Mouse (Mus musculus): ENCODE data around the gene Shisa3. TPM values are rescaled to one million over a fixed set of nuclear protein-coding genes. Genes with fewer than 3 reads are reported as not detected.

Gene Shisa3
- polyA plus RNA-seq, 1 experiment from 2014 or later: 6.6 TPM

GRCm38 (mm10) chr5:67608674-67609519 is 1.2 kb downstream of the Shisa3 start:
- H3K9ac ChIP-seq (ENCODE audit: low read depth, low read length): peak overlapping the region; percentile 41; the same call in 1 of the 2 replicates
- no peak for ATAC-seq
- no peaks in the 10 kb centered on the region for H3K9me3 ChIP-seq (ENCODE audit: control insufficient read depth)
- TF ChIP-seq CTCF (IDR thresholded peaks at IDR 0.05; ENCODE audit: low read depth): no peak
- 11% methylated on average over 31 of the region's 31 CpGs for WGBS
- peak overlapping the region; percentile 82 for H3K4me2 ChIP-seq (replicated peaks; ENCODE audit: low read depth)
- H3K36me3 ChIP-seq (ENCODE audit: control insufficient read depth, insufficient read depth): no peaks in the 10 kb centered on the region
- H3K4me1 ChIP-seq (replicated peaks; ENCODE audit: control insufficient read depth, insufficient read depth, low read length): 0 out of 2 replicates have a peak, but pooled peaks cover 3% of the 10 kb centered on the region
- H3K27ac ChIP-seq (ENCODE audit: low read depth, low read length): no peak overlapping the region; the same call in 1 of the 2 replicates
- H3K4me3 ChIP-seq (ENCODE audit: low read depth, low read length): peak overlapping the region; percentile 53
- H3K27me3 ChIP-seq (replicated peaks; ENCODE audit: control insufficient read depth, insufficient read depth, low read length): peaks cover 60% of the 10 kb centered on the region

GRCm38 (mm10) chr5:67609520-67609837 is 1.8 kb downstream of the Shisa3 start:
- TF ChIP-seq CTCF (IDR thresholded peaks at IDR 0.05; ENCODE audit: low read depth): no peak
- no peak overlapping the region for H3K9ac ChIP-seq (ENCODE audit: low read depth, low read length)
- no peak overlapping the region for H3K4me2 ChIP-seq (replicated peaks; ENCODE audit: low read depth)
- H3K4me1 ChIP-seq (replicated peaks; ENCODE audit: control insufficient read depth, insufficient read depth, low read length): 0 out of 2 replicates have a peak, but pooled peaks cover 3% of the 10 kb centered on the region
- no peak overlapping the region for H3K27ac ChIP-seq (ENCODE audit: low read depth, low read length)
- H3K4me3 ChIP-seq (ENCODE audit: low read depth, low read length): peak overlapping the region; percentile 53
- H3K9me3 ChIP-seq (ENCODE audit: control insufficient read depth): no peaks in the 10 kb centered on the region
- H3K36me3 ChIP-seq (ENCODE audit: control insufficient read depth, insufficient read depth): no peaks in the 10 kb centered on the region
- 22% methylated on average over 2 of the region's 2 CpGs for WGBS
- H3K27me3 ChIP-seq (replicated peaks; ENCODE audit: control insufficient read depth, insufficient read depth, low read length): peaks cover 60% of the 10 kb centered on the region
- no peak for ATAC-seq

GRCm38 (mm10) chr5:67621230-67621629 is 13.5 kb downstream of the Shisa3 start:
- Histone ChIP-seq H3K4me2 (replicated peaks; ENCODE audit: low read depth) (no peak overlapping the region), H3K9me3 (ENCODE audit: control insufficient read depth) (no peaks in the 10 kb centered on the region), H3K4me3 (ENCODE audit: low read depth, low read length) (no peak overlapping the region), H3K27ac (ENCODE audit: low read depth, low read length) (no peak overlapping the region), H3K4me1 (replicated peaks; ENCODE audit: control insufficient read depth, insufficient read depth, low read length) (no peaks in the 10 kb centered on the region), H3K9ac (ENCODE audit: low read depth, low read length) (no peak overlapping the region), H3K36me3 (ENCODE audit: control insufficient read depth, insufficient read depth) (peaks cover 17% of the 10 kb centered on the region), H3K27me3 (replicated peaks; ENCODE audit: control insufficient read depth, insufficient read depth, low read length) (no peaks in the 10 kb centered on the region)
- 81% methylated on average over 12 of the region's 12 CpGs for WGBS
- no peak for TF ChIP-seq CTCF (IDR thresholded peaks at IDR 0.05; ENCODE audit: low read depth)
- ATAC-seq: no peak

- Histone ChIP-seq H3K4me2 (replicated peaks; ENCODE audit: low read depth) (no peak overlapping the region), H3K36me3 (ENCODE audit: control insufficient read depth, insufficient read depth) (peaks cover 3% of the 10 kb centered on the region; the same call in 1 of the 2 replicates), H3K9me3 (ENCODE audit: control insufficient read depth) (no peaks in the 10 kb centered on the region), H3K27me3 (replicated peaks; ENCODE audit: control insufficient read depth, insufficient read depth, low read length) (no peaks in the 10 kb centered on the region), H3K4me1 (replicated peaks; ENCODE audit: control insufficient read depth, insufficient read depth, low read length) (no peaks in the 10 kb centered on the region), H3K9ac (ENCODE audit: low read depth, low read length) (no peak overlapping the region), H3K4me3 (ENCODE audit: low read depth, low read length) (no peak overlapping the region), H3K27ac (ENCODE audit: low read depth, low read length) (no peak overlapping the region)
- no peak for TF ChIP-seq CTCF (IDR thresholded peaks at IDR 0.05; ENCODE audit: low read depth)
- ATAC-seq: no peak
- WGBS: 55% methylated on average over 9 of the region's 9 CpGs
Measured at GRCm38 (mm10) chr5:67628180-67628940, 20.7 kb downstream of the Shisa3 start.

- Histone ChIP-seq H3K27me3 (replicated peaks; ENCODE audit: control insufficient read depth, insufficient read depth, low read length) (no peaks in the 10 kb centered on the region), H3K27ac (ENCODE audit: low read depth, low read length) (no peak overlapping the region)
- ATAC-seq: no peak
Measured at GRCm38 (mm10) chr5:67629440-67629839, 21.8 kb downstream of the Shisa3 start.

GRCm38 (mm10) chr5:67629861-67630260 is 22.2 kb downstream of the Shisa3 start:
- Histone ChIP-seq H3K4me1 (replicated peaks; ENCODE audit: control insufficient read depth, insufficient read depth, low read length) (no peaks in the 10 kb centered on the region), H3K36me3 (ENCODE audit: control insufficient read depth, insufficient read depth) (peaks cover 3% of the 10 kb centered on the region; the same call in 1 of the 2 replicates), H3K9me3 (ENCODE audit: control insufficient read depth) (no peaks in the 10 kb centered on the region), H3K27me3 (replicated peaks; ENCODE audit: control insufficient read depth, insufficient read depth, low read length) (no peaks in the 10 kb centered on the region), H3K4me3 (ENCODE audit: low read depth, low read length) (no peak overlapping the region), H3K9ac (ENCODE audit: low read depth, low read length) (no peak overlapping the region), H3K27ac (ENCODE audit: low read depth, low read length) (no peak overlapping the region), H3K4me2 (replicated peaks; ENCODE audit: low read depth) (no peak overlapping the region)
- WGBS: 90% methylated on average over 6 of the region's 6 CpGs
- no peak for ATAC-seq
- no peak for TF ChIP-seq CTCF (IDR thresholded peaks at IDR 0.05; ENCODE audit: low read depth)

More at GRCm38 (mm10) chr5:67629440-67629839, 21.8 kb downstream of the Shisa3 start:
- H3K4me2 ChIP-seq (replicated peaks; ENCODE audit: low read depth): no peak overlapping the region
- WGBS: 86% methylated on average over 7 of the region's 7 CpGs
- H3K9ac ChIP-seq (ENCODE audit: low read depth, low read length): no peak overlapping the region
- TF ChIP-seq CTCF (IDR thresholded peaks at IDR 0.05; ENCODE audit: low read depth): no peak
- no peak overlapping the region for H3K4me3 ChIP-seq (ENCODE audit: low read depth, low read length)
- no peaks in the 10 kb centered on the region for H3K4me1 ChIP-seq (replicated peaks; ENCODE audit: control insufficient read depth, insufficient read depth, low read length)
- H3K9me3 ChIP-seq (ENCODE audit: control insufficient read depth): no peaks in the 10 kb centered on the region
- peaks cover 3% of the 10 kb centered on the region; the same call in 1 of the 2 replicates for H3K36me3 ChIP-seq (ENCODE audit: control insufficient read depth, insufficient read depth)

All from intestine, postnatal 0 days (tissue).